Comparison of ENCODE assay signal across 8 mouse cellular contexts in the genomic region with DNA sequence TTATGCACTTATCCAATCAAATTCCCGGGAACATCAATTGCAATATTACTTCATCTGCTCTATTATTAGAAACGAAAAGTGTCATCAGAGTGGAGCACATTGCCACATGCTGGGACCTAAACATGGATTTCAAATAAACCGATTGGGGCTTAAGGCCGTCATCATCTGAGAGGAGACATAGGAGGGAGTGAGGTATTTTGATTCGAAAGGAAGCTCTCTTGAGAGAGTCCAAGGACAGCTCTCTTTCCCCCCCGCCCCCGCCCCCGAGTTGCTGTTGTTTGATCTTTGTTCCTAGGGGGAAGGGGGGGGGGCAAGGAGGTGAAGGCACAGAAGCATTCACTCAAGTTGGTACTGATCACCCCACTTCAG. TPM values are rescaled to one million over a fixed set of nuclear protein-coding genes. Genes with fewer than 3 reads are reported as not detected.
DNase-seq lines count a peak whose midpoint lies in the region; ATAC-seq and TF ChIP-seq lines count a peak whose summit lies in the region.
"Had no signal": no experiment of that assay in that cellular context is flagged by ENCODE, and none has a peak within 500 bp of the region (broad histone marks: within the 10 kb centered on the region; RNA-seq: fewer than 3 reads in every experiment).

No protein-coding gene starts in this region.

- H3K9me3 ChIP-seq in forebrain, embryonic 12.5 days = no peaks in the 10 kb centered on the region
- H3K9me3 ChIP-seq in limb, embryonic 13.5 days = no peaks in the 10 kb centered on the region

- no peak for TF ChIP-seq POLR2A in lung, adult 2 months (IDR thresholded peaks at IDR 0.05; ENCODE audit: borderline replicate concordance, extremely low read depth, low read depth, low read length)
- no peak for TF ChIP-seq POLR2A in olfactory bulb, adult 2 months (IDR thresholded peaks at IDR 0.05; ENCODE audit: insufficient read depth, low read depth, low read length)

- H3K27ac ChIP-seq in forebrain, embryonic 12.5 days = peak overlapping the region; percentile 83; the same call in 1 of the 2 replicates
- H3K27ac ChIP-seq in limb, embryonic 13.5 days = no peak overlapping the region
- no peak overlapping the region for H3K27ac ChIP-seq in olfactory bulb, adult 2 months (ENCODE audit: insufficient read depth, low read depth, low read length)

- H3K9ac ChIP-seq in forebrain, embryonic 12.5 days = peak overlapping the region; percentile 72
- peak overlapping the region; percentile 71 for H3K9ac ChIP-seq in limb, embryonic 13.5 days

- peaks cover 21% of the 10 kb centered on the region; the same call in 1 of the 2 replicates for H3K27me3 ChIP-seq in forebrain, embryonic 12.5 days
- H3K27me3 ChIP-seq in limb, embryonic 13.5 days = peaks cover 62% of the 10 kb centered on the region

- peak; percentile 57 for ATAC-seq in forebrain, embryonic 12.5 days (ENCODE audit: low FRiP score)
- ATAC-seq in limb, embryonic 13.5 days (ENCODE audit: low FRiP score, low read depth) = no peak

- no peak for DNase-seq in lung, adult 2 months
- DNase-seq in lung, adult 18-20 months = no peak
- DNase-seq in right cerebral cortex, postnatal 14 days = no peak
- DNase-seq in thymus, postnatal 4 days = no peak

- peak overlapping the region; percentile 28 for H3K4me3 ChIP-seq in lung, adult 2 months (replicated peaks; ENCODE audit: extremely low read depth, low read depth, low read length)
- peak overlapping the region; percentile 65 for H3K4me3 ChIP-seq in forebrain, embryonic 12.5 days (replicated peaks)
- peak overlapping the region; percentile 62 for H3K4me3 ChIP-seq in limb, embryonic 13.5 days
- H3K4me3 ChIP-seq in olfactory bulb, adult 2 months (ENCODE audit: insufficient read depth, low read depth, low read length) = peak overlapping the region; percentile 65

- WGBS in lung, adult 2 months = 1% methylated on average over 8 of the region's 8 CpGs
- 0% methylated on average over 8 of the region's 8 CpGs for WGBS in forebrain, embryonic 12.5 days
- WGBS in limb, embryonic 13.5 days = 3% methylated on average over 8 of the region's 8 CpGs
- WGBS in olfactory bulb, adult 2 months = 3% methylated on average over 8 of the region's 8 CpGs

- peak overlapping the region; percentile 82 for H3K4me2 ChIP-seq in forebrain, embryonic 12.5 days
- H3K4me2 ChIP-seq in limb, embryonic 13.5 days (replicated peaks) = peak overlapping the region; percentile 90

- no peaks in the 10 kb centered on the region for H3K36me3 ChIP-seq in forebrain, embryonic 12.5 days (replicated peaks)
- H3K36me3 ChIP-seq in limb, embryonic 13.5 days = no peaks in the 10 kb centered on the region

- no peak for TF ChIP-seq CTCF in lung, adult 2 months (IDR thresholded peaks at IDR 0.05; ENCODE audit: insufficient read depth, low read length)
- no peak for TF ChIP-seq CTCF in olfactory bulb, adult 2 months (IDR thresholded peaks at IDR 0.05; ENCODE audit: insufficient read depth, low read depth, low read length)

- peaks cover 4% of the 10 kb centered on the region; the same call in 1 of the 2 replicates for H3K4me1 ChIP-seq in lung, adult 2 months (ENCODE audit: control insufficient read depth, insufficient read depth, low read length)
- H3K4me1 ChIP-seq in forebrain, embryonic 12.5 days = peaks cover 19% of the 10 kb centered on the region
- no peaks in the 10 kb centered on the region for H3K4me1 ChIP-seq in limb, embryonic 13.5 days
- H3K4me1 ChIP-seq in olfactory bulb, adult 2 months (ENCODE audit: control insufficient read depth, insufficient read depth, low read length) = no peaks in the 10 kb centered on the region

RNA-seq across cellular contexts. Expression of a gene that starts 0.2 kb away (rescaled TPM):
- polyA plus RNA-seq in lung, adult 2 months (2012; rRNA removed) = 0.59 and 0.75 TPM in 2 replicates
- 1.5 and 1.7 TPM in 2 replicates for polyA plus RNA-seq in forebrain, embryonic 12.5 days (2016; fragmentation: Nextera tagmentation; extraction: Ambion mirVana)
- 2.0 and 2.1 TPM in 2 replicates for polyA plus RNA-seq in limb, embryonic 13.5 days (2015; fragmentation: Nextera tagmentation; extraction: Ambion mirVana)
- not detected in 2 replicates for polyA plus RNA-seq in olfactory bulb, adult 2 months (2012; ENCODE audit: insufficient read depth, insufficient read length, low replicate concordance, missing spikeins)

RNA-seq across cellular contexts. Expression of a gene that starts 27.0 kb away (rescaled TPM):
- polyA plus RNA-seq in lung, adult 2 months (2012; rRNA removed) = not detected in 2 replicates
- polyA plus RNA-seq in forebrain, embryonic 12.5 days (2016; fragmentation: Nextera tagmentation; extraction: Ambion mirVana) = not detected in 2 replicates
- polyA plus RNA-seq in limb, embryonic 13.5 days (2015; fragmentation: Nextera tagmentation; extraction: Ambion mirVana) = not detected in 2 replicates
- not detected in 2 replicates for polyA plus RNA-seq in olfactory bulb, adult 2 months (2012; ENCODE audit: insufficient read depth, insufficient read length, low replicate concordance, missing spikeins)
- polyA plus RNA-seq: large intestine, adult 2 months had no signal
